In genomic region chr16:90518232-90518631, GRCm38 (mm10) we compare ENCODE assay signal across 11 mouse cellular contexts.
DNase-seq lines count a peak whose midpoint lies in the region; ATAC-seq and TF ChIP-seq lines count a peak whose summit lies in the region.
"Had no signal": no experiment of that assay in that cellular context is flagged by ENCODE, and none has a peak within 500 bp of the region (broad histone marks: within the 10 kb centered on the region; RNA-seq: fewer than 3 reads in every experiment).

No protein-coding gene starts in this region.

- H3K9me3 ChIP-seq in forebrain, postnatal 0 days (ENCODE audit: low read length) = no peaks in the 10 kb centered on the region
- no peaks in the 10 kb centered on the region for H3K9me3 ChIP-seq in limb, embryonic 14.5 days (ENCODE audit: control insufficient read depth, low read length)
- H3K9me3 ChIP-seq: liver, embryonic 15.5 days had no signal

- peak; percentile 21 for ATAC-seq in forebrain, postnatal 0 days
- peak; percentile 71 for ATAC-seq in limb, embryonic 14.5 days (ENCODE audit: low FRiP score, low read depth)

- DNase-seq in layer of hippocampus, adult 11-12 months (ENCODE audit: low spot score) = peak; percentile 54
- no peak for DNase-seq in layer of hippocampus, adult 9-10 months (ENCODE audit: low spot score)
- DNase-seq in brain, embryonic 14.5 days (ENCODE audit: low read depth) = peak; percentile 87
- peak; percentile 71 for DNase-seq in forebrain, postnatal 0 days
- DNase-seq in limb, embryonic 14.5 days (ENCODE audit: low spot score) = peak; percentile 76
- no peak for DNase-seq in adrenal gland, postnatal 10 days
- DNase-seq in heart, adult 2 months = no peak
- DNase-seq: heart, adult 11 months; heart, postnatal 4 days had no signal

- H3K27me3 ChIP-seq in forebrain, postnatal 0 days (ENCODE audit: insufficient read depth, low read length) = no peaks in the 10 kb centered on the region
- H3K27me3 ChIP-seq in limb, embryonic 14.5 days (ENCODE audit: control insufficient read depth, insufficient read depth, low read length) = no peaks in the 10 kb centered on the region
- H3K27me3 ChIP-seq in heart, adult 2 months (ENCODE audit: control insufficient read depth, insufficient read depth, low read length) = no peaks in the 10 kb centered on the region
- H3K27me3 ChIP-seq: liver, embryonic 15.5 days had no signal

- 36% methylated on average over 8 of the region's 8 CpGs for WGBS in forebrain, postnatal 0 days
- WGBS in limb, embryonic 14.5 days = 20% methylated on average over 8 of the region's 8 CpGs
- WGBS in heart, adult 2 months = 81% methylated on average over 8 of the region's 8 CpGs

- intact Hi-C loops in heart, adult 2 months (cut with DNase I) = no loop called here

- no peaks in the 10 kb centered on the region for H3K79me2 ChIP-seq in heart, adult 2 months (replicated peaks; ENCODE audit: control insufficient read depth, insufficient read depth, low read length)

- no peak overlapping the region for H3K27ac ChIP-seq in forebrain, postnatal 0 days (ENCODE audit: low read depth, low read length)
- no peak overlapping the region; the same call in 1 of the 2 replicates for H3K27ac ChIP-seq in limb, embryonic 14.5 days (replicated peaks; ENCODE audit: low read depth, low read length)
- no peak overlapping the region for H3K27ac ChIP-seq in heart, adult 2 months
- H3K27ac ChIP-seq: liver, embryonic 15.5 days had no signal

- TF ChIP-seq POLR2A in brain, embryonic 14.5 days (IDR thresholded peaks at IDR 0.05; ENCODE audit: borderline replicate concordance, extremely low read depth, insufficient read depth, insufficient read length, poor library complexity, severe bottlenecking) = no peak
- TF ChIP-seq POLR2A in limb, embryonic 14.5 days (IDR thresholded peaks at IDR 0.05; ENCODE audit: borderline replicate concordance, extremely low read depth, insufficient read depth, insufficient read length) = no peak
- TF ChIP-seq POLR2A in heart, adult 2 months (IDR thresholded peaks at IDR 0.05; ENCODE audit: insufficient read depth, low read depth, low read length) = no peak

- no peak overlapping the region for H3K4me2 ChIP-seq in forebrain, postnatal 0 days (ENCODE audit: low read depth)
- no peak overlapping the region for H3K4me2 ChIP-seq in limb, embryonic 14.5 days (replicated peaks; ENCODE audit: low read depth, low read length, severe bottlenecking)
- H3K4me2 ChIP-seq: liver, embryonic 15.5 days had no signal

- TF ChIP-seq EP300 in heart, adult 2 months (IDR thresholded peaks at IDR 0.05; ENCODE audit: insufficient read depth, low read depth, low read length) = no peak

- no peak for TF ChIP-seq CTCF in brain, embryonic 14.5 days (IDR thresholded peaks at IDR 0.05; ENCODE audit: borderline replicate concordance, extremely low read depth, insufficient read depth, insufficient read length)
- no peak for TF ChIP-seq CTCF in forebrain, postnatal 0 days (IDR thresholded peaks at IDR 0.05; ENCODE audit: low read depth)
- TF ChIP-seq CTCF in heart, adult 2 months (IDR thresholded peaks at IDR 0.05) = no peak

- H3K4me1 ChIP-seq in forebrain, postnatal 0 days (ENCODE audit: insufficient read depth) = peaks cover 12% of the 10 kb centered on the region; the same call in 1 of the 2 replicates
- peaks cover 46% of the 10 kb centered on the region for H3K4me1 ChIP-seq in limb, embryonic 14.5 days (ENCODE audit: control insufficient read depth, insufficient read depth, low read length)
- no peaks in the 10 kb centered on the region for H3K4me1 ChIP-seq in heart, adult 2 months (ENCODE audit: control insufficient read depth, insufficient read depth, low read length)
- H3K4me1 ChIP-seq: liver, embryonic 15.5 days had no signal

- H3K4me3 ChIP-seq in forebrain, postnatal 0 days (ENCODE audit: low read depth, low read length) = no peak overlapping the region
- no peak overlapping the region for H3K4me3 ChIP-seq in limb, embryonic 14.5 days (replicated peaks; ENCODE audit: low read length)
- no peak overlapping the region for H3K4me3 ChIP-seq in heart, adult 2 months
- H3K4me3 ChIP-seq: liver, embryonic 15.5 days; myocyte had no signal

- H3K36me3 ChIP-seq in forebrain, postnatal 0 days (ENCODE audit: insufficient read depth) = no peaks in the 10 kb centered on the region
- H3K36me3 ChIP-seq in limb, embryonic 14.5 days (ENCODE audit: control insufficient read depth, insufficient read depth, low read length) = no peaks in the 10 kb centered on the region
- no peaks in the 10 kb centered on the region for H3K36me3 ChIP-seq in heart, adult 2 months (ENCODE audit: control insufficient read depth, insufficient read depth, low read length)
- H3K36me3 ChIP-seq: liver, embryonic 15.5 days had no signal

- H3K9ac ChIP-seq in forebrain, postnatal 0 days = no peak overlapping the region
- no peak overlapping the region for H3K9ac ChIP-seq in limb, embryonic 14.5 days (ENCODE audit: low read depth, low read length, severe bottlenecking)
- no peak overlapping the region for H3K9ac ChIP-seq in heart, adult 2 months (ENCODE audit: low read depth, low read length)
- H3K9ac ChIP-seq: liver, embryonic 15.5 days had no signal

Comparison
In these comparisons a context has a peak if more than half of its experiments do, and no peak if none do; other contexts are left out.
1. DNase-seq: peak in layer of hippocampus, adult 11-12 months (single experiment), brain, embryonic 14.5 days (single experiment), forebrain, postnatal 0 days (single experiment) and limb, embryonic 14.5 days (single experiment); none in layer of hippocampus, adult 9-10 months (single experiment), adrenal gland, postnatal 10 days (single experiment) and heart, adult 2 months (0 of 2).